Mouse (Mus musculus): ENCODE measurements around the gene Gm17677. TPM values are rescaled to one million over a fixed set of nuclear protein-coding genes. Genes with fewer than 3 reads are reported as not detected.

Gene Gm17677
- total and polyA plus RNA-seq, 3 experiments = not detected

- Histone ChIP-seq H3K9ac (ENCODE audit: insufficient read depth, low read depth) (no peak within 1 kb of the TSS), H3K4me3 (replicated peaks in 1 of 3; ENCODE audit: low read depth in 2 of 3, low read length in 2 of 3, poor library complexity in 1 of 3) (no peak within 1 kb of the TSS), H3K36me3 (replicated peaks in 1 of 2; ENCODE audit: control insufficient read depth in 1 of 2, insufficient read depth in 1 of 2, low read length in 1 of 2) (no peaks in the 10 kb centered on the region), H3K4me2 (ENCODE audit: insufficient read depth, low read depth, poor library complexity, severe bottlenecking) (no peak within 1 kb of the TSS), H3K4me1 (ENCODE audit: control insufficient read depth in 1 of 2, insufficient read depth in 2 of 2) (no peaks in the 10 kb centered on the region), H3K9me3 (replicated peaks; ENCODE audit: low read length) (no peaks in the 10 kb centered on the region), H3K79me2 (replicated peaks; ENCODE audit: control insufficient read depth, extremely low read depth, insufficient read depth, poor library complexity, severe bottlenecking) (no peaks in the 10 kb centered on the region), H3K27ac (ENCODE audit: insufficient read depth, low read depth) (no peak within 1 kb of the TSS), H3K27me3 (replicated peaks) (peaks cover 61% of the 10 kb centered on the region)
- TF ChIP-seq MXI1 (IDR thresholded peaks at IDR 0.05; ENCODE audit: low read depth, low read length) = no peak
- in situ Hi-C loops (cut with MboI; ENCODE audit: low pct_ligation_motif_present, low pct_unique_long_range_greater_than_20kb, low sequenced_read_pairs) (no loop called here), dilution Hi-C loops (cut with MboI; ENCODE audit: extremely low pct_ligation_motif_present, extremely low pct_unique_long_range_greater_than_20kb, low sequenced_read_pairs) (no loop called here)
- DNase-seq (ENCODE audit: extremely low read depth) = no peak
Measured at GRCm38 (mm10) chr9:35778009-35778408, 37.2 kb downstream of the Gm17677 start, which contains the start of gene Gm17727. Gm17727 (minus strand) TSS chr9:35778109.

GRCm38 (mm10) chr9:35790001-35790400, 49.2 kb downstream of the Gm17677 start, which contains the start of the genes Gm27235 and D730048I06Rik:
Gm27235 (minus strand) TSS chr9:35790101.
D730048I06Rik (minus strand) TSS chr9:35790112.
- Histone ChIP-seq H3K4me2 (ENCODE audit: insufficient read depth, low read depth, poor library complexity, severe bottlenecking) (no peak within 1 kb of the TSS), H3K4me1 (ENCODE audit: control insufficient read depth in 1 of 2, insufficient read depth in 2 of 2) (no peaks in the 10 kb centered on the region), H3K36me3 (replicated peaks in 1 of 2; ENCODE audit: control insufficient read depth in 1 of 2, insufficient read depth in 1 of 2, low read length in 1 of 2) (no peaks in the 10 kb centered on the region), H3K4me3 (replicated peaks in 1 of 3; ENCODE audit: low read depth in 2 of 3, low read length in 2 of 3, poor library complexity in 1 of 3) (no peak within 1 kb of the TSS), H3K79me2 (replicated peaks; ENCODE audit: control insufficient read depth, extremely low read depth, insufficient read depth, poor library complexity, severe bottlenecking) (no peaks in the 10 kb centered on the region), H3K9ac (ENCODE audit: insufficient read depth, low read depth) (no peak within 1 kb of the TSS), H3K27ac (ENCODE audit: insufficient read depth, low read depth) (no peak within 1 kb of the TSS), H3K27me3 (replicated peaks) (peaks cover 65% of the 10 kb centered on the region), H3K9me3 (replicated peaks; ENCODE audit: low read length) (no peaks in the 10 kb centered on the region)
- DNase-seq (ENCODE audit: extremely low read depth) = no peak
- TF ChIP-seq GABPA (IDR thresholded peaks at IDR 0.05; ENCODE audit: insufficient replicate concordance, low read depth, low read length) (no peak), E2F4 (IDR thresholded peaks at IDR 0.05; ENCODE audit: insufficient replicate concordance, low read depth, low read length) (no peak)
- in situ Hi-C loops (cut with MboI; ENCODE audit: low pct_ligation_motif_present, low pct_unique_long_range_greater_than_20kb, low sequenced_read_pairs) (no loop called here), dilution Hi-C loops (cut with MboI; ENCODE audit: extremely low pct_ligation_motif_present, extremely low pct_unique_long_range_greater_than_20kb, low sequenced_read_pairs) (no loop called here)

Other genes with a start within 250 kb of the Gm17677 start
- not detected in 2 replicates for gene Gm1113, start 222.8 kb upstream of the Gm17677 start, total RNA-seq (2012; rRNA removed)
- not detected in 2 replicates for gene Gm1113, start 222.8 kb upstream of the Gm17677 start, total RNA-seq (2014; rRNA removed)
- not detected in 2 replicates for gene Gm1113, start 222.8 kb upstream of the Gm17677 start, polyA plus RNA-seq (2012; ENCODE audit: insufficient read length, low read depth)
- gene Ddx25, start 182.5 kb upstream of the Gm17677 start, total RNA-seq (2012; rRNA removed) = 0.50 and 0.85 TPM in 2 replicates
- gene Ddx25, start 182.5 kb upstream of the Gm17677 start, total RNA-seq (2014; rRNA removed) = 0.44 and 0.68 TPM in 2 replicates
- gene Ddx25, start 182.5 kb upstream of the Gm17677 start, polyA plus RNA-seq (2012; ENCODE audit: insufficient read length, low read depth) = 0.33 and 0.46 TPM in 2 replicates
- 18.0 and 22.5 TPM in 2 replicates for gene Pus3, start 182.5 kb upstream of the Gm17677 start, total RNA-seq (2012; rRNA removed)
- 40.8 and 45.2 TPM in 2 replicates for gene Pus3, start 182.5 kb upstream of the Gm17677 start, total RNA-seq (2014; rRNA removed)
- gene Pus3, start 182.5 kb upstream of the Gm17677 start, polyA plus RNA-seq (2012; ENCODE audit: insufficient read length, low read depth) = 21.8 and 22.1 TPM in 2 replicates
- gene Pate2, start 170.8 kb upstream of the Gm17677 start, total RNA-seq (2012; rRNA removed) = 0.17 and 1.0 TPM in 2 replicates
- gene Pate2, start 170.8 kb upstream of the Gm17677 start, total RNA-seq (2014; rRNA removed) = 0.24 and 0.59 TPM in 2 replicates
- 0.41 and 0.68 TPM in 2 replicates for gene Pate2, start 170.8 kb upstream of the Gm17677 start, polyA plus RNA-seq (2012; ENCODE audit: insufficient read length, low read depth)
- gene Hyls1, start 170.7 kb upstream of the Gm17677 start, total RNA-seq (2012; rRNA removed) = 15.4 and 16.0 TPM in 2 replicates
- 18.9 and 21.5 TPM in 2 replicates for gene Hyls1, start 170.7 kb upstream of the Gm17677 start, total RNA-seq (2014; rRNA removed)
- gene Hyls1, start 170.7 kb upstream of the Gm17677 start, polyA plus RNA-seq (2012; ENCODE audit: insufficient read length, low read depth) = 18.3 and 20.2 TPM in 2 replicates
- gene Pate4, start 129.1 kb upstream of the Gm17677 start, total RNA-seq (2012; rRNA removed) = not detected in 2 replicates
- not detected in 2 replicates for gene Pate4, start 129.1 kb upstream of the Gm17677 start, total RNA-seq (2014; rRNA removed)
- not detected in 2 replicates for gene Pate4, start 129.1 kb upstream of the Gm17677 start, polyA plus RNA-seq (2012; ENCODE audit: insufficient read length, low read depth)
- gene Pate3, start 92.8 kb upstream of the Gm17677 start, total RNA-seq (2012; rRNA removed) = not detected in 2 replicates
- gene Pate3, start 92.8 kb upstream of the Gm17677 start, total RNA-seq (2014; rRNA removed) = not detected in 2 replicates
- gene Pate3, start 92.8 kb upstream of the Gm17677 start, polyA plus RNA-seq (2012; ENCODE audit: insufficient read length, low read depth) = not detected in 2 replicates
- not detected in 2 replicates for gene Pate1, start 53.7 kb upstream of the Gm17677 start, total RNA-seq (2012; rRNA removed)
- gene Pate1, start 53.7 kb upstream of the Gm17677 start, total RNA-seq (2014; rRNA removed) = not detected in 2 replicates
- not detected in 2 replicates for gene Pate1, start 53.7 kb upstream of the Gm17677 start, polyA plus RNA-seq (2012; ENCODE audit: insufficient read length, low read depth)
- gene Gm17727, start 37.1 kb downstream of the Gm17677 start, total RNA-seq (2012; rRNA removed) = not detected in 2 replicates
- not detected in 2 replicates for gene Gm17727, start 37.1 kb downstream of the Gm17677 start, total RNA-seq (2014; rRNA removed)
- gene Gm17727, start 37.1 kb downstream of the Gm17677 start, polyA plus RNA-seq (2012; ENCODE audit: insufficient read length, low read depth) = not detected in 2 replicates
- not detected in 2 replicates for gene Gm27235, start 49.1 kb downstream of the Gm17677 start, total RNA-seq (2012; rRNA removed)
- gene Gm27235, start 49.1 kb downstream of the Gm17677 start, total RNA-seq (2014; rRNA removed) = not detected in 2 replicates
- not detected in 2 replicates for gene Gm27235, start 49.1 kb downstream of the Gm17677 start, polyA plus RNA-seq (2012; ENCODE audit: insufficient read length, low read depth)
- gene D730048I06Rik, start 49.1 kb downstream of the Gm17677 start, total RNA-seq (2012; rRNA removed) = not detected in 2 replicates
- gene D730048I06Rik, start 49.1 kb downstream of the Gm17677 start, total RNA-seq (2014; rRNA removed) = not detected in 2 replicates
- gene D730048I06Rik, start 49.1 kb downstream of the Gm17677 start, polyA plus RNA-seq (2012; ENCODE audit: insufficient read length, low read depth) = not detected in 2 replicates
- not detected in 2 replicates for gene 9230110F15Rik, start 103.1 kb downstream of the Gm17677 start, total RNA-seq (2012; rRNA removed)
- not detected in 2 replicates for gene 9230110F15Rik, start 103.1 kb downstream of the Gm17677 start, total RNA-seq (2014; rRNA removed)
- not detected in 2 replicates for gene 9230110F15Rik, start 103.1 kb downstream of the Gm17677 start, polyA plus RNA-seq (2012; ENCODE audit: insufficient read length, low read depth)
- gene 9230113P08Rik, start 167.4 kb downstream of the Gm17677 start, total RNA-seq (2012; rRNA removed) = not detected in 2 replicates
- not detected in 2 replicates for gene 9230113P08Rik, start 167.4 kb downstream of the Gm17677 start, total RNA-seq (2014; rRNA removed)
- not detected in 2 replicates for gene 9230113P08Rik, start 167.4 kb downstream of the Gm17677 start, polyA plus RNA-seq (2012; ENCODE audit: insufficient read length, low read depth)

All from CH12.LX (cell line).